Comparison of ENCODE assay signal across 29 mouse cellular contexts in genomic region chr12:72179561-72179960, GRCm38 (mm10). TPM values are rescaled to one million over a fixed set of nuclear protein-coding genes. Genes with fewer than 3 reads are reported as not detected.
DNase-seq lines count a peak whose midpoint lies in the region; ATAC-seq and TF ChIP-seq lines count a peak whose summit lies in the region.
"Had no signal": no experiment of that assay in that cellular context is flagged by ENCODE, and none has a peak within 500 bp of the region (broad histone marks: within the 10 kb centered on the region; RNA-seq: fewer than 3 reads in every experiment).

No protein-coding gene starts in this region.

- no peaks in the 10 kb centered on the region for H3K4me1 ChIP-seq in midbrain, embryonic 15.5 days
- H3K4me1 ChIP-seq in midbrain, embryonic 13.5 days (replicated peaks) = no peaks in the 10 kb centered on the region
- H3K4me1 ChIP-seq: embryonic facial prominence, embryonic 13.5 days; embryonic facial prominence, embryonic 15.5 days; forebrain, embryonic 13.5 days; forebrain, embryonic 15.5 days had no signal

- no peak for TF ChIP-seq CTCF in left cerebral cortex, adult 2 months (IDR thresholded peaks at IDR 0.05)
- TF ChIP-seq CTCF in brain, embryonic 14.5 days (IDR thresholded peaks at IDR 0.05; ENCODE audit: borderline replicate concordance, extremely low read depth, insufficient read depth, insufficient read length) = no peak

- no peaks in the 10 kb centered on the region for H3K36me3 ChIP-seq in midbrain, embryonic 15.5 days (replicated peaks)
- no peaks in the 10 kb centered on the region for H3K36me3 ChIP-seq in midbrain, embryonic 13.5 days
- H3K36me3 ChIP-seq: embryonic facial prominence, embryonic 13.5 days; embryonic facial prominence, embryonic 15.5 days; forebrain, embryonic 15.5 days had no signal

- H3K4me3 ChIP-seq in left cerebral cortex, adult 2 months = no peak overlapping the region
- H3K4me3 ChIP-seq in midbrain, embryonic 15.5 days = no peak overlapping the region
- no peak overlapping the region for H3K4me3 ChIP-seq in midbrain, embryonic 13.5 days (replicated peaks)
- H3K4me3 ChIP-seq: embryonic facial prominence, embryonic 13.5 days; embryonic facial prominence, embryonic 15.5 days; erythroblast, embryonic 14.5 days; forebrain, embryonic 13.5 days; forebrain, embryonic 15.5 days had no signal

- intact Hi-C loops in left cerebral cortex, adult 2 months (cut with DNase I) = no loop called here
- intact Hi-C loops in left cerebral cortex, postnatal 10 days (cut with DNase I) = no loop called here

- H3K27ac ChIP-seq in left cerebral cortex, adult 2 months = peak overlapping the region; percentile 56
- no peak overlapping the region for H3K27ac ChIP-seq in midbrain, embryonic 15.5 days
- H3K27ac ChIP-seq in midbrain, embryonic 13.5 days = no peak overlapping the region
- H3K27ac ChIP-seq: embryonic facial prominence, embryonic 13.5 days; embryonic facial prominence, embryonic 15.5 days; forebrain, embryonic 13.5 days; forebrain, embryonic 15.5 days had no signal

- no peak overlapping the region for H3K4me2 ChIP-seq in midbrain, embryonic 15.5 days
- H3K4me2 ChIP-seq in midbrain, embryonic 13.5 days (replicated peaks) = no peak overlapping the region
- H3K4me2 ChIP-seq: embryonic facial prominence, embryonic 13.5 days; embryonic facial prominence, embryonic 15.5 days; forebrain, embryonic 13.5 days; forebrain, embryonic 15.5 days had no signal

- ATAC-seq in midbrain, embryonic 15.5 days (replicated peaks) = peak; percentile 14; the same call in 1 of the 2 replicates
- no peak for ATAC-seq in midbrain, embryonic 13.5 days
- no peak for ATAC-seq in megakaryocyte, adult 5-6 weeks (ENCODE audit: poor library complexity, severe bottlenecking)
- ATAC-seq: forebrain, embryonic 13.5 days; forebrain, embryonic 15.5 days; forebrain, postnatal 0 days had no signal

- no peak overlapping the region for H3K9ac ChIP-seq in midbrain, embryonic 15.5 days
- H3K9ac ChIP-seq in midbrain, embryonic 13.5 days (replicated peaks) = no peak overlapping the region
- H3K9ac ChIP-seq: embryonic facial prominence, embryonic 13.5 days; embryonic facial prominence, embryonic 15.5 days; forebrain, embryonic 13.5 days; forebrain, embryonic 15.5 days; forebrain, postnatal 0 days had no signal

- no peaks in the 10 kb centered on the region for H3K9me3 ChIP-seq in midbrain, embryonic 15.5 days
- H3K9me3 ChIP-seq in midbrain, embryonic 13.5 days = no peaks in the 10 kb centered on the region
- H3K9me3 ChIP-seq: embryonic facial prominence, embryonic 13.5 days; embryonic facial prominence, embryonic 15.5 days; forebrain, embryonic 15.5 days had no signal

- DNase-seq in left cerebral cortex, adult 2 months (ENCODE audit: extremely low spot score in 1 of 2, low spot score in 2 of 2) = no peak
- no peak for DNase-seq in left cerebral cortex, postnatal 10 days (ENCODE audit: extremely low spot score in 1 of 2, low spot score in 2 of 2)
- peak; percentile 77 for DNase-seq in brain, adult 2 months (ENCODE audit: low read depth, low spot score)
- DNase-seq in brain, embryonic 14.5 days (ENCODE audit: low read depth) = peak; percentile 4
- DNase-seq in kidney, adult 9 months = no peak
- DNase-seq: adrenal gland, adult 2 months; adrenal gland, postnatal 10 days; adrenal gland, postnatal 25 days; cerebellum, adult 11 months; cerebellum, adult 18-20 months; cerebellum, adult 8-10 months; cerebellum, adult 9-11 months; cerebellum, postnatal 14 days; cerebellum, postnatal 36 days; embryo, embryonic 11 days; forebrain, postnatal 0 days had no signal

- no peaks in the 10 kb centered on the region for H3K27me3 ChIP-seq in midbrain, embryonic 15.5 days (replicated peaks)
- H3K27me3 ChIP-seq in midbrain, embryonic 13.5 days = no peaks in the 10 kb centered on the region
- H3K27me3 ChIP-seq: embryonic facial prominence, embryonic 13.5 days; embryonic facial prominence, embryonic 15.5 days; forebrain, embryonic 13.5 days; forebrain, embryonic 15.5 days had no signal

- 70% methylated on average over 4 of the region's 4 CpGs for WGBS in midbrain, embryonic 15.5 days
- WGBS in midbrain, embryonic 13.5 days = 83% methylated on average over 4 of the region's 4 CpGs

- TF ChIP-seq POLR2A in brain, embryonic 14.5 days (IDR thresholded peaks at IDR 0.05; ENCODE audit: borderline replicate concordance, extremely low read depth, insufficient read depth, insufficient read length, poor library complexity, severe bottlenecking) = no peak

RNA-seq across cellular contexts. Expression of gene Ccdc175, which starts 5.3 kb away (rescaled TPM):
- not detected for total RNA-seq in left cerebral cortex, adult 2 months (2021)
- total RNA-seq in left cerebral cortex, postnatal 10 days (2021) = not detected
- not detected in 2 replicates for polyA plus RNA-seq in midbrain, embryonic 15.5 days (2015; fragmentation: Nextera tagmentation; extraction: Ambion mirVana)
- not detected in 2 replicates for polyA plus RNA-seq in midbrain, embryonic 13.5 days (2015; fragmentation: Nextera tagmentation; extraction: Ambion mirVana)
- polyA plus RNA-seq in brain, embryonic 14.5 days (2012; rRNA removed) = 0.03 TPM in 1 of 2 replicates, not detected in the other
- total RNA-seq in megakaryocyte, adult 5-6 weeks (2015) = not detected in 2 replicates
- total RNA-seq in megakaryocyte, adult 5-6 weeks (2017) = not detected in 2 replicates
- total RNA-seq: adrenal gland, adult 2 months; adrenal gland, postnatal 10 days; adrenal gland, postnatal 25 days; adrenal gland, postnatal 4 days; common myeloid progenitor, adult 5-6 weeks; forebrain, postnatal 0 days; MEL had no signal
- polyA plus RNA-seq: adrenal gland, adult 2 months; C2C12; embryonic facial prominence, embryonic 11.5 days; embryonic facial prominence, embryonic 13.5 days; embryonic facial prominence, embryonic 15.5 days; erythroblast, embryonic 14.5 days; forebrain, embryonic 13.5 days; forebrain, embryonic 15.5 days; forebrain, postnatal 0 days had no signal

Comparison
In these comparisons a context has a peak if more than half of its experiments do, and no peak if none do; other contexts are left out.
1. DNase-seq: peak in brain, adult 2 months (single experiment) and brain, embryonic 14.5 days (single experiment); none in left cerebral cortex, adult 2 months (0 of 2), left cerebral cortex, postnatal 10 days (0 of 2) and kidney, adult 9 months (single experiment).